Mouse (Mus musculus) midbrain, embryonic 11.5 days (tissue): Measurements from ENCODE around the gene Trim12c. TPM values are rescaled to one million over a fixed set of nuclear protein-coding genes. Genes with fewer than 3 reads are reported as not detected.
"Not testable (repeated sequence)": the region's sequence is repeated elsewhere in the genome, so short reads cannot be mapped to it uniquely, and the experiment has no call there.

ENCODE experiments used
- ATAC-seq: fragments of 200-750 bp; cut with Nextera tagmentation; 2 replicates; pipeline ENCODE4 v1.8.0; 2017; ENCODE audit warnings: moderate TSS enrichment, moderate library complexity; ENCODE audit not compliant: low FRiP score
- DNase-seq: peaks from one replicate; pipeline ENCODE4 v3.0.0; 2015; ENCODE audit warnings: low spot score; ENCODE audit errors: missing footprints
- H3K27ac ChIP-seq: fragments of 300-500 bp; sonication (generic); 2 replicates; pipeline ENCODE4 v1.5.1; 2014; ENCODE audit warnings: low read depth, low read length
- H3K27me3 ChIP-seq: fragments of 300-500 bp; sonication (generic); 2 replicates; pipeline ENCODE4 v1.6.1; 2014; ENCODE audit warnings: mild to moderate bottlenecking, low read length, moderate library complexity, mixed read lengths; ENCODE audit not compliant: control insufficient read depth, insufficient read depth
- H3K36me3 ChIP-seq: fragments of 300-500 bp; sonication (generic); 2 replicates; pipeline ENCODE4 v1.6.1; 2014; ENCODE audit warnings: mild to moderate bottlenecking, low read length, moderate library complexity, mixed read lengths; ENCODE audit not compliant: control insufficient read depth, insufficient read depth
- H3K4me1 ChIP-seq: fragments of 300-500 bp; sonication (generic); 2 replicates; pipeline ENCODE4 v1.6.1; 2014; ENCODE audit warnings: low read length; ENCODE audit not compliant: control insufficient read depth, insufficient read depth
- H3K4me2 ChIP-seq: fragments of 300-500 bp; sonication (generic); 2 replicates; pipeline ENCODE4 v1.6.1; 2014; ENCODE audit warnings: mild to moderate bottlenecking, moderate library complexity
- H3K4me3 ChIP-seq: fragments of 300-500 bp; sonication (generic); 2 replicates; pipeline ENCODE4 v1.5.1; 2014; ENCODE audit warnings: low read depth, low read length
- H3K9ac ChIP-seq: fragments of 300-500 bp; sonication (generic); 2 replicates; pipeline ENCODE4 v1.6.1; 2014; ENCODE audit warnings: low read length
- H3K9me3 ChIP-seq: fragments of 300-500 bp; sonication (generic); 2 replicates; pipeline ENCODE4 v1.6.1; 2016; ENCODE audit warnings: low read length; ENCODE audit not compliant: control insufficient read depth
- WGBS: fragments of 180-500 bp; shearing (Covaris S2); extraction: QIAGEN DNeasy Blood & Tissue Kit; methylation state at CpG from one replicate; pipeline ENCODE4 v1.1.7; 2014; 5-methylcytosine and 5-hydroxymethylcytosine counted together
- polyA plus RNA-seq: library from polyadenylated mRNA; unstranded; fragments of >200 nt; fragmentation: Nextera tagmentation; extraction: Ambion mirVana; gene quantifications from 2 replicates; pipeline ENCODE4 v1.2.1, GENCODE M21; 2014

The Trim12c gene
- 0.30 and 0.65 TPM in 2 replicates for polyA plus RNA-seq

- Histone ChIP-seq H3K27ac (no peak within 1 kb of the TSS), H3K9me3 (no peaks in the 10 kb centered on the region), H3K36me3 (no peaks in the 10 kb centered on the region), H3K4me3 (peak within 1 kb of the TSS; percentile 23), H3K27me3 (no peaks in the 10 kb centered on the region), H3K4me1 (no peaks in the 10 kb centered on the region), H3K4me2 (peak within 1 kb of the TSS; percentile 39; the same call in 1 of the 2 replicates), H3K9ac (peak within 1 kb of the TSS; percentile 36; the same call in 1 of the 2 replicates)
- 9% methylated on average over 14 of the region's 14 CpGs for WGBS
- ATAC-seq (peak; percentile 93), DNase-seq (peak; percentile 87)
Observed at GRCm38 (mm10) chr7:104352717-104353599, at the start of gene Trim12c. Gene Trim12c (minus strand): TSS chr7:104353362.

GRCm38 (mm10) chr7:104401140-104401539 is 48.0 kb upstream of the Trim12c start:
- H3K36me3 ChIP-seq: no peaks in the 10 kb centered on the region
- no peaks in the 10 kb centered on the region for H3K4me1 ChIP-seq
- no peak overlapping the region for H3K4me3 ChIP-seq
- H3K27me3 ChIP-seq: no peaks in the 10 kb centered on the region
- no peaks in the 10 kb centered on the region for H3K9me3 ChIP-seq
- H3K4me2 ChIP-seq: no peak overlapping the region
- H3K9ac ChIP-seq: no peak overlapping the region
- no peak overlapping the region for H3K27ac ChIP-seq
- DNase-seq (no peak), ATAC-seq (no peak)

GRCm38 (mm10) chr7:104400698-104401097 is 47.5 kb upstream of the Trim12c start, which contains the start of gene Trim30c:
Gene Trim30c (minus strand): TSS chr7:104400837.
- WGBS: 79% methylated on average over 1 of the region's 1 CpGs
- Histone ChIP-seq H3K36me3 (no peaks in the 10 kb centered on the region), H3K27ac (no peak within 1 kb of the TSS), H3K4me1 (no peaks in the 10 kb centered on the region), H3K9ac (no peak within 1 kb of the TSS), H3K4me2 (no peak within 1 kb of the TSS), H3K27me3 (no peaks in the 10 kb centered on the region), H3K9me3 (no peaks in the 10 kb centered on the region), H3K4me3 (no peak within 1 kb of the TSS)
- ATAC-seq (no peak), DNase-seq (no peak)

DNA sequence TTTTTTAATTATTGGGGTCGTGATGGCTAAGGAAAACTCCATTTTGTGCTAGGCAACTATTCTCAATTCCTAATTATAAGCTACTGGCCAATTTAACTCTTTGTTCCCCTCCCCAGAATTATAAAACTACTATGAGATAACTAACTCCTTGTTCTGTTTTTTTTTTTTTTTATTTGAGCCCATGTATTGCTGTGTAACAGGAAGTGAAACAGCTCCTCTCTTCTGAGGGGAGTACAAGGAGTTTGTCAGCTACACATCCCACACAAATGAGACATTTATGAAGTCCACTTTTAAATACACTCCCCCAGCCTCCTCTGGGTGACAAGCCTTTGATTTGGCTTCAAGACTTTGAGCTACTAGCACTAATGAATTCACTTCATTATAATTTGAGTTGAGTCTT is 45.3 kb upstream of the Trim12c start:
- H3K27ac ChIP-seq: no peak overlapping the region
- no peaks in the 10 kb centered on the region for H3K4me1 ChIP-seq
- no peak overlapping the region for H3K9ac ChIP-seq
- H3K36me3 ChIP-seq: no peaks in the 10 kb centered on the region
- H3K27me3 ChIP-seq: no peaks in the 10 kb centered on the region
- no peaks in the 10 kb centered on the region for H3K9me3 ChIP-seq
- DNase-seq (no peak), ATAC-seq (no peak)
- no peak overlapping the region for H3K4me2 ChIP-seq
- WGBS: 88% methylated on average over 1 of the region's 1 CpGs
- no peak overlapping the region for H3K4me3 ChIP-seq

GRCm38 (mm10) chr7:104369736-104370414 is 16.7 kb upstream of the Trim12c start, which contains the start of gene Trim30b:
Gene Trim30b (minus strand): TSS chr7:104369884.
- H3K4me2 ChIP-seq: no peak within 1 kb of the TSS
- H3K9ac ChIP-seq: no peak within 1 kb of the TSS
- no peaks in the 10 kb centered on the region for H3K4me1 ChIP-seq
- 74% methylated on average over 1 of the region's 1 CpGs for WGBS
- H3K9me3 ChIP-seq: no peaks in the 10 kb centered on the region
- no peaks in the 10 kb centered on the region for H3K36me3 ChIP-seq
- H3K27me3 ChIP-seq: no peaks in the 10 kb centered on the region
- H3K4me3 ChIP-seq: no peak within 1 kb of the TSS
- ATAC-seq: no peak
- DNase-seq: no peak
- H3K27ac ChIP-seq: no peak within 1 kb of the TSS

DNA sequence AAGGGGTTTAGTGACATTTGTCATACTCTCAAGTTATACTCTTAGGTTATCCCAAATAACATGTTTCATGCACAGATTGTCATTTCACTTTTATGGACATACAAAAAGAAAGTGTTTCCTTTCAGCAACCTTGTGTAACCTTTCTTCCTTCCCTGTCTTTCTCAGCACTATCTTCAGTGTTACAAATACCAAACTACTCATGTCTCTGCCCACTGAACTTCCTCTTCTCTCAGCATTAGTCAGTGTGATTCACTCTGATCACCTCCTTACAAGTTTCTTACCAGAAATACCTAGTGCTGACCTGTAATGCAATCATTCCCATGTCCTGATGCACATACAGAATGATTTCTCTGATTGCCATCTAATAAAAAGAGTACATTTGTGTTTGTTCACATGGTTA is 13.2 kb upstream of the Trim12c start:
- Histone ChIP-seq H3K4me3 (no peak overlapping the region), H3K9ac (no peak overlapping the region), H3K27me3 (no peaks in the 10 kb centered on the region), H3K27ac (no peak overlapping the region), H3K4me2 (no peak overlapping the region), H3K36me3 (no peaks in the 10 kb centered on the region), H3K9me3 (no peaks in the 10 kb centered on the region), H3K4me1 (no peaks in the 10 kb centered on the region)
- ATAC-seq (no peak), DNase-seq (no peak)

GRCm38 (mm10) chr7:104353600-104353967 is 422 bp upstream of the Trim12c start:
- Histone ChIP-seq H3K27ac (no peak overlapping the region), H3K4me2 (no peak overlapping the region), H3K36me3 (no peaks in the 10 kb centered on the region), H3K4me1 (no peaks in the 10 kb centered on the region), H3K9ac (no peak overlapping the region), H3K27me3 (no peaks in the 10 kb centered on the region), H3K9me3 (no peaks in the 10 kb centered on the region), H3K4me3 (no peak overlapping the region)
- peak; percentile 85 for DNase-seq
- peak; percentile 47 for ATAC-seq
- WGBS: 84% methylated on average over 2 of the region's 2 CpGs

GRCm38 (mm10) chr7:104348043-104348442 is 5.1 kb downstream of the Trim12c start:
- 88% methylated on average over 4 of the region's 4 CpGs for WGBS
- not testable (repeated sequence) for H3K4me1 ChIP-seq, H3K4me3 ChIP-seq, ATAC-seq, H3K9ac ChIP-seq, H3K27ac ChIP-seq, H3K27me3 ChIP-seq, H3K9me3 ChIP-seq, DNase-seq, H3K4me2 ChIP-seq, H3K36me3 ChIP-seq

DNA sequence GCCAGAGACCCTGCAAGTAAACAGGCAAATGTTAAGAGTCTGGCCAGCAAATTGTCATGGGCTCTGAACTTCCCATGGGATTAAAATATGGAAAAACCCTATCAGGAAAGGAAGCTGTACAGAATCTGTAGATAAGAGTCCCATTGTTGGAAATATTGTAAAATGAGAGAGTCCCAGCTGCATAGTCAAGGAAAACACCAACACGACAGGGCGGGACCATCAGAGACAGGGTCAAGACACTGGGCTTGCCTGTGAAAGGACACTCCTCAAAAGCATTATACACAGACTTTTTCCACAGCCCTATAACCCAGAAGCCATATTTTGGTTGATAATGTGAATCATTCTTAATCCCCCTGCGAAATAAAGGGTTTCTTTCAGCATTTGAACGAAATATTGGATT is 12.4 kb downstream of the Trim12c start:
- H3K9ac ChIP-seq, H3K36me3 ChIP-seq, H3K9me3 ChIP-seq, H3K4me2 ChIP-seq, DNase-seq, H3K27me3 ChIP-seq, H3K4me1 ChIP-seq, H3K27ac ChIP-seq, ATAC-seq, H3K4me3 ChIP-seq: not testable (repeated sequence)
- 86% methylated on average over 2 of the region's 4 CpGs for WGBS
